Mouse (Mus musculus): Measurements from ENCODE around the gene Rsrc1.
"Not testable (repeated sequence)": the region's sequence is repeated elsewhere in the genome, so short reads cannot be mapped to it uniquely, and the experiment has no call there.

DNA sequence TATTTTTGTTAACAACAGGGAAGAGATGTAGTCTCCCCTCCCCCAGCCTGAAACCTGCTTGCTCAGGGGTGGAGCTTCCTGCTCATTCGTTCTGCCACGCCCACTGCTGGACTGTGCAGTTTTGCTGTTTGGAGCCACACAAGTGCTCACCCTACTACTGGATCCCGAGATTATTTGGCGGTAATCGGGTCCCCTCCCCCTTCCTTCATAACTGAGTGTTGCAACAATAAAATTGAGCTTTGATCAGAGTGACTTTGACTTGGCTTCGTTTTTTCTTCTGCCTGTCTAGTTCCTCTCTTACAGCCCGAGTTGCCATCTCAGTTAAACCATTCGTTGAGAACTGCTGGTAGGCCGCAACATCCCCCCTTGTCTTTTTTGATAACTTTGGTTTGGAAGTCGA lies 261.3 kb downstream of the Rsrc1 start:
- TF ChIP-seq CTCF, EP300 (IDR thresholded peaks at IDR 0.05; ENCODE audit: low read depth): not testable (repeated sequence)

Measured in heart, postnatal 0 days (tissue).